Mouse (Mus musculus) hematopoietic stem cell, adult 5-6 weeks (primary cell): Measurements from ENCODE around the gene Ring1. TPM values are rescaled to one million over a fixed set of nuclear protein-coding genes. Genes with fewer than 3 reads are reported as not detected.

Source experiments
- ATAC-seq, 2 experiments: fragments of 125-278 bp in 1 of 2; replicated peaks in 1 of 2; 2 replicates each; pipeline ENCODE4 v1.8.0; 2016 to 2017; ENCODE audit warnings: inconsistent platforms in 2 of 2, mild to moderate bottlenecking in 2 of 2, moderate number of reproducible peaks in 2 of 2, low read depth in 1 of 2, moderate TSS enrichment in 1 of 2; ENCODE audit not compliant: low FRiP score in 2 of 2, poor library complexity in 2 of 2, severe bottlenecking in 2 of 2, insufficient read depth in 1 of 2, low TSS enrichment in 1 of 2
- total RNA-seq: library from RNA; stranded (forward); fragments of 172-1452, 232-1000 nt; gene quantifications from 2 replicates; pipeline ENCODE4 v1.2.3, GENCODE M21; 2017

The Ring1 gene
- total RNA-seq, 1 experiment from 2014 or later: 15.7 TPM

DNA sequence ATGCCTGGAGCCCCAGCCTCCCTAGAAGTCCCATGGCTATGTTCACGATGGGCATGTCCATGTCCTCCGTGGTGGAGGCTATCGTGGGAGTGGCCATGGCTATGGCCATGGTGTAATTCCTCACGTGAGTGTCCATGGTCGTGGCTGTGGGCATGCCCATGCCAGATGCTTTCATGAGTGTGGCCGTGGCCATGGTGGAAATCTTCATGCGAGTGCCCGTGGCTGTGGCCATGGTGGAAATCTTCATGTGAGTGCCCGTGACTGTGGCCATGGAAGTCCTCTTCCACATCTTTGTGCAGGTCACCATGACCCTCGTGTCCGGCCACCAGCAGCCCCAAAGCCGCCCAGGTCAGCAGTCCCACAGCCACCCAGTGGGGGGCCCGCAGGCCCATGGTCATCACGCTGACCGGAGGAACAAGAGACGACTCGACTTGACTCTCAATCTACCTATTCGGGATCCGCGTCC is 6.4 kb upstream of the Ring1 start:
- ATAC-seq: no peak

DNA sequence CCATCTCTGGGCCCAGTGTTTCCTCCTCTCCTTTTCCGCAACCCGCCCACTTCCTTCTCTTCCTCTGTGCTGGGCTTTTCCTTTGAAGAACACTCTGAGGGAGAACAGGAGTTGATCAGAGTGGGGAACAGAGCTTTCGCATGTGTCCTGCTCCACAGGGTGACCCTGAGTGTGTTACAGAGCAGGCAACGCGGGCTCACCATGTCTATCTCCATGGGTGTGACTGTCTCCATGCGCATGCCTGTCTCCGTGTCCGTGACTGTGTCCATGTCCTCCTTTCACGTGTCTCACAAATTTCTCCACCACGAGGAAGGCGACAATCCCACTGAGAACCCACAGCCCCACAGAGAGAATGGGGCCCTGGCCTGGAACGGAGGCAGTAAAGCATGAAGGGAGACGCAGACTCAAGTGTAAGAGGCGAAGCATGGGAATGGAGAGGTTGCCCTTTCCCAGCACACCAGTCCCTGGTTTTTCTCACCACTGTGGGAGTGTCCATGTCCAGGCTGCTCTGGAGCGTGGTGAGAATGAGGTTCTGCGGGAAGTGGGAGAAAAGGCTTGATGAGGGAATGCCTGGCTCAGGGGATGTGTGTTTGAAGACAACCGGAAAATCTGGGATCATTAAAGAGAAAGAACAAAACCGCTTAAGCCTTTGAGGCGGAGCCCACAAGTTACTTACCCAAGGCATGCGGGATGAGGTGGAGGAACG is 5.6 kb upstream of the Ring1 start:
- ATAC-seq: no peak

DNA sequence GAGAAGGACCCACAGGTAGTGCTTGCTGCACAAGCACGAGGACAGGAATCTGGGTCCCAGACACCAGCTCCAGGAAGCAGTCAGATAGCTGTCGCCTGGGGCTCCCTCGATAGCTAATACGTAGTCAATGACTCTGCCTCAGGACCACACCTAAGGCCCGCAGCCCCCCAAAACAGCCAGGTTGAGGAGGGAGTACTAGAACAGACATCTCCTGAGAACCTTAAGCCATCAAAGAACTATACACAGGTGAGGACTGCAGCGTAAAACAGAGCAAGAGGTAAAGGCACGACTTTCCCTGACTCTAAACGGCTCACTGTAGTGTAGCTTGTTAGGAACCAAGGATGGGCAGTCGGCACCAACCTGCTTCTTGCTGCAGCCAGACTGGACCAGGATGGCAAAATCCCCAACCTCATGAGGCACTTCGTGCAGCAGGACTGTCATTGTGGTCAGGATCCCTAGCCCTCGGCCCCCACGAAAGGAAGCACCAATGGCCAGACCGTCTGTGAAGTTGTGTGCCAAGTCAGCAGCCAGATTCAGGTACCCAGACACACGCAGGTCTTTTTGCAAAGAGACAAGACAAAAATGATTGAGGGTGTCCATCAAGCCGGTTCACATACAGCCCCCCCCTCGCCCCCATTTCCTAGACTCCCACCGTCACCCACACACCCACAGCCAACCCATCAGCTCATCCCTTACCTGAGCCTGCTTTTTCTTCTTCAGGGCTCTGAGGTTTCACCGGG is 4.8 kb upstream of the Ring1 start:
- ATAC-seq: no peak

GRCm38 (mm10) chr17:34028501-34029149 is 4.1 kb upstream of the Ring1 start:
- no peak for ATAC-seq

DNA sequence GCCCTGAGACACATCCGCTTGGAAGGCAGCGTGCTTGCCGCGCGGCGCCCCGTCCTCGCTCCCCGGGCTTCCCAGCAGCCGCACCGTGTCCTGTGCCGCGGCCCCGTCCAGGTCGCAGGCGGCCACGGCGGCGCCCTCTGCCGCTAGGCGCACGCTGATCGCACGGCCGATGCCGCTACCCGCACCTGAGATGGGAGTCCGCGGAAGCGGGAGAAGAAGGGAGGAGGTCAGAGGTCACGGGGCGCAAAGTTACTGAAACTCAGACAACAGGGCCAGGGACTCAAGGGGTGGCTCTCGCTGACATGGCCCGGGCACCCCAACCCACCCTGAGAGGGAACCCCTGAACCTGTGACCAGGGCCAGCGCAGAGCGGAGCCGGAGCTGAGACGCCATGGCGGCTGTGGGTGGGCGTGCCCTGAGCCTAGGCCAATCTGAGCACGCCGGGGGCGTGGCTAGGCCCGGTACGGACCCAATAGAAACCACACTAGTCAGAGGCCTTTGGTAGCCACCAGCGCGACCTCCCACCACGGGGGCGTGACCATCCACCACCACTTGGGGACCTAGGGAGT is 3.3 kb upstream of the Ring1 start, which contains the start of gene H2-Ke6:
H2-Ke6 (minus strand) TSS at position 405 of the 568 bp plus-strand sequence.
- ATAC-seq: peak; percentile 57 to 68

DNA sequence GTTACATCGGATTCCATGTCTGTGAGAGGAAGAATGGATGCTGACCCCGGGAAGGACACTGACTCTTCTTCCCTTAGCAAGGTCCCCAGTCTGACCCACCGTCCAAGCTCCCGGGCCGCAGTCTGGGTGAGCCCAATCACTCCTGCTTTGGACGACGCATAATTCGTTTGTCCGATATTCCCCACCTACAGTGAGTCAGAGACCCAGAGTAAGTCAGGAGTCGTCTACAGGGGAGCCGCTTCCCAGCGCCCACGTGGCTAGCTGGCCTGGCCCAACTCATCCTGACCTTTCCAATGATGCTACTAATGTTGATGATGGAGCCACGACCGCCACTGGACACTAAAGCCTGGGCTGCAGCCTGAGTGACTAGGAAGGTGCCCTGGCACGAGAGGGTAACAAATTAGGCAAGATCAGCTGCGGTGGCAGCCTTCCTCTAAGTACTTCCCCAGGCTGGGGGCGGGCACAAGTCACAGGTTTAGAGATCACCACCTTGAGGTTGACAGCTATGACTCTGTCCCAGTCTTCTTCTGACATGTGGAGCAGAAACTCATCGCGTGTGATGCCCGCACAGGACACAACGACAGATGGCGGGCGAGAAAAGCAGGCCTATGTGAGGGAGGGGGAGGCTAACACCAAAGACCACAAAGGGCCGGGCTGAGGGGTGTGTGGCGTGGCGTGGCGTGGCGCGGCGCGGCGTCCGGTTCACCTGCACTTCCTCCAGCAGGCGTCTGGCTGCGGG is 2.6 kb upstream of the Ring1 start:
- ATAC-seq: peak; percentile 37 to 43

- no peak for ATAC-seq
Observed at GRCm38 (mm10) chr17:34026221-34026620, 1.7 kb upstream of the Ring1 start.

GRCm38 (mm10) chr17:34025756-34026151 is 1.3 kb upstream of the Ring1 start:
- ATAC-seq: no peak

GRCm38 (mm10) chr17:34024861-34025755 is 628 bp upstream of the Ring1 start:
- no peak for ATAC-seq

DNA sequence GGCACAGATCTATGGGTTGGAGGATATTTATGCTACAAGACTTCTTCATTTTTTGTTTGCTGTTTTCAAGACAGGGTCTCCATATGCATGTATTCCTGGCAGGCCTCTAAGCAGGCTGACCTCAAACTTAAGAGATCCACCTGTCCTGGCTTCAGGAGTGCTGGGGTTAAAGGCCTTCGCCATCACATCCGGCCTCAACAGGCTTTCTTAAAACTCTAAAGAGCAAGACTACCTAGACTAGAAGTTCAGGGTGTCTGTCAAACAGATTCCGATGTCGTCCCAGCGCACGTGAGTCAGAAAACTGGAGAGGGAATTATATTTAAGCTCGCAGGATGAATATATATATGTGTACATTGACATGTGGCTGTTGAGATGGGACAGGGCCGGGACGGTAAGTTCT is 802 bp downstream of the Ring1 start:
- no peak for ATAC-seq

GRCm38 (mm10) chr17:34022987-34023386 is 1.5 kb downstream of the Ring1 start:
- no peak for ATAC-seq

DNA sequence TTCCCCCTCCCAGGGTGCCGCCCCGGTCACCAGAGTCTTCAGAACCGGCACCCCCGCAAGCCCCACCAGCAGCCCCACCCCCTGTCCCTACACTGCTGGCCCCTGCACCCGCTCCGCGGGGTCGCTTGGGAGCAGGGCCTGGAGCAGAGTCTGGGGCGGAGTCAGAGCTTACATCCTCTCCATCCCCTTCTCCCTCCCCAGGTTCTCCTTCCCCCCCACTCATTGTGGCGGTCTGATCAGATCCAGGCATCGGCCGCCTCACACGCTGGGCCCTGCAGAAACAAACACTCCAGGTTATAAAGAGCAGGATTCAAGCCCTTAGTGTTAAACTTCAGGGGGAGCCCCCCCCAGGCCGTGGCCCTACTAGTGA is 2.1 kb downstream of the Ring1 start:
- ATAC-seq: no peak

- ATAC-seq: no peak
Observed at GRCm38 (mm10) chr17:34021539-34022413, 2.7 kb downstream of the Ring1 start.

DNA sequence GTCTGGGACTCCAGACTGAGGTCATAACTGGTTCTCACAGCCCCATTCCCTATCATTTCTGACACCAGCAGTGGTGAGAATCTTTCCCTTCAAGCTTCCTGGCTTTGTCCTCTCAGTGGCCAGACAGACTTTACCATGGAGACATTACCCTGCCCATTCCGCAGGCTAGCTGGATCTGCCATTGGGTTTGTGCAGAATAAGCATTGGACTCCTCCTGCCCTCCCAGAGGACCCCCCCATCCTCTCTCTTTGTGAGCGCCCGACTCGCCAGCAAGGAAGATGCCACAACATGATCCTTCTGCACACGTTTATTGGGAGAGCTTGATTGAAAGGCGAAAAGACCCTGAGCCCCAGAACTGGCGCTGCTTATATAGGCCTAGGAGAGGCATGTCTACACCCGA is 11.0 kb downstream of the Ring1 start:
- no peak for ATAC-seq

DNA sequence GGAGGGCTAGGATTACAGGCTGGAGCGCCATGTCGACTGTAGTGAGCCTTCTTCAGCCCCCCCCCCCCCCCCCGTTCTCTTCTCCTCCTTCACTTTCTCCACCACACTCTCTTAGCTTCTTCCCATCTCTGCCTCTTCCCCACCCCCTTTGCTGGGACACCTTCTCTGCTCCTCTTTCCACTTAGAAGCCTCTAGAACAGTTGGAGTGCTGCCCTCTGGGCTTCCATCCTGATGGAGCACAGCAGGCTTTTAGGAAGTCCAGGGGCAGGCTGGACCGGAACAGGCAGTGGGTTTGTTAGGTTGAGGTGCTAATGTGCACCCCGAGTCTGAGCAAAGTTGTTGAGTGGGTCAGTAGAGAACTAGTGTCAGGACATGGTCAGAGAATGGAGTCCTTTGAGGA is 14.3 kb downstream of the Ring1 start:
- ATAC-seq: no peak

- no peak for ATAC-seq
Observed at GRCm38 (mm10) chr17:34006570-34006969, 17.9 kb downstream of the Ring1 start.
